Mouse (Mus musculus): ENCODE measurements around the gene Col23a1. TPM values are rescaled to one million over a fixed set of nuclear protein-coding genes. Genes with fewer than 3 reads are reported as not detected.
"Not testable (repeated sequence)": the region's sequence is repeated elsewhere in the genome, so short reads cannot be mapped to it uniquely, and the experiment has no call there.

Col23a1 gene
- polyA plus RNA-seq, 1 experiment from 2014 or later: 8.8 TPM

GRCm38 (mm10) chr11:51351151-51351550 lies 61.4 kb downstream of the Col23a1 start:
- Histone ChIP-seq H3K27me3 (no peaks in the 10 kb centered on the region), H3K4me3 (no peak overlapping the region)
- 75% methylated on average over 9 of the region's 9 CpGs for WGBS

GRCm38 (mm10) chr11:51351841-51352240 lies 62.1 kb downstream of the Col23a1 start:
- no peaks in the 10 kb centered on the region for H3K9me3 ChIP-seq
- H3K36me3 ChIP-seq: no peaks in the 10 kb centered on the region
- ATAC-seq (ENCODE audit: low FRiP score, low read depth): no peak
- H3K9ac ChIP-seq: no peak overlapping the region
- no peak overlapping the region for H3K4me3 ChIP-seq
- H3K4me1 ChIP-seq (replicated peaks): no peaks in the 10 kb centered on the region
- WGBS: 69% methylated on average over 5 of the region's 5 CpGs
- no peak overlapping the region for H3K4me2 ChIP-seq
- H3K27me3 ChIP-seq: no peaks in the 10 kb centered on the region
- H3K27ac ChIP-seq (replicated peaks): no peak overlapping the region

More at GRCm38 (mm10) chr11:51351151-51351550, 61.4 kb downstream of the Col23a1 start:
- Histone ChIP-seq H3K9me3 (no peaks in the 10 kb centered on the region), H3K27ac (replicated peaks) (no peak overlapping the region), H3K4me1 (replicated peaks) (0 out of 2 replicates have a peak, but pooled peaks cover under 1% of the 10 kb centered on the region), H3K4me2 (no peak overlapping the region), H3K9ac (no peak overlapping the region), H3K36me3 (no peaks in the 10 kb centered on the region)
- no peak for ATAC-seq (ENCODE audit: low FRiP score, low read depth)

GRCm38 (mm10) chr11:51353746-51354145 lies 64.0 kb downstream of the Col23a1 start:
- no peaks in the 10 kb centered on the region for H3K4me1 ChIP-seq (replicated peaks)
- no peaks in the 10 kb centered on the region for H3K27me3 ChIP-seq
- no peaks in the 10 kb centered on the region for H3K36me3 ChIP-seq
- H3K4me2 ChIP-seq: no peak overlapping the region
- no peak for ATAC-seq (ENCODE audit: low FRiP score, low read depth)
- no peaks in the 10 kb centered on the region for H3K9me3 ChIP-seq
- no peak overlapping the region for H3K4me3 ChIP-seq
- H3K27ac ChIP-seq (replicated peaks): no peak overlapping the region
- 83% methylated on average over 5 of the region's 5 CpGs for WGBS
- H3K9ac ChIP-seq: no peak overlapping the region

- not testable (repeated sequence) for H3K4me2 ChIP-seq; H3K4me1 ChIP-seq (replicated peaks); H3K9me3 ChIP-seq; H3K27me3 ChIP-seq; H3K4me3 ChIP-seq; H3K9ac ChIP-seq; H3K36me3 ChIP-seq; H3K27ac ChIP-seq (replicated peaks); ATAC-seq (ENCODE audit: low FRiP score, low read depth)
- 94% methylated on average over 9 of the region's 9 CpGs for WGBS
Observed at GRCm38 (mm10) chr11:51358981-51359380, 69.3 kb downstream of the Col23a1 start.

- H3K4me1 ChIP-seq (replicated peaks): peaks cover 7% of the 10 kb centered on the region; the same call in 1 of the 2 replicates
- H3K27ac ChIP-seq (replicated peaks): no peak overlapping the region
- no peak for ATAC-seq (ENCODE audit: low FRiP score, low read depth)
- H3K27me3 ChIP-seq: no peaks in the 10 kb centered on the region
- no peak overlapping the region for H3K4me2 ChIP-seq
- H3K9me3 ChIP-seq: no peaks in the 10 kb centered on the region
- H3K36me3 ChIP-seq: no peaks in the 10 kb centered on the region
- 90% methylated on average over 5 of the region's 5 CpGs for WGBS
- H3K4me3 ChIP-seq: no peak overlapping the region
- H3K9ac ChIP-seq: no peak overlapping the region
Observed at GRCm38 (mm10) chr11:51364353-51364752, 74.6 kb downstream of the Col23a1 start.

GRCm38 (mm10) chr11:51367334-51367733 lies 77.6 kb downstream of the Col23a1 start:
- Histone ChIP-seq H3K36me3 (no peaks in the 10 kb centered on the region), H3K4me3 (no peak overlapping the region), H3K27ac (replicated peaks) (no peak overlapping the region), H3K4me2 (no peak overlapping the region), H3K9ac (no peak overlapping the region), H3K27me3 (no peaks in the 10 kb centered on the region), H3K9me3 (no peaks in the 10 kb centered on the region), H3K4me1 (replicated peaks) (peaks cover 11% of the 10 kb centered on the region)
- no peak for ATAC-seq (ENCODE audit: low FRiP score, low read depth)
- WGBS: 91% methylated on average over 5 of the region's 5 CpGs

- 76% methylated on average over 4 of the region's 4 CpGs for WGBS
- Histone ChIP-seq H3K27me3 (no peaks in the 10 kb centered on the region), H3K4me2 (no peak overlapping the region), H3K9me3 (no peaks in the 10 kb centered on the region), H3K4me1 (replicated peaks) (peaks cover 11% of the 10 kb centered on the region), H3K36me3 (no peaks in the 10 kb centered on the region), H3K4me3 (no peak overlapping the region), H3K27ac (replicated peaks) (no peak overlapping the region), H3K9ac (no peak overlapping the region)
- 0 out of 2 replicates have a peak, but pooled peaks have one; percentile 30 for ATAC-seq (ENCODE audit: low FRiP score, low read depth)
Observed at GRCm38 (mm10) chr11:51370273-51370672, 80.6 kb downstream of the Col23a1 start.

GRCm38 (mm10) chr11:51371321-51371720 lies 81.6 kb downstream of the Col23a1 start:
- Histone ChIP-seq H3K9ac (no peak overlapping the region), H3K4me1 (replicated peaks) (peaks cover 11% of the 10 kb centered on the region), H3K4me3 (no peak overlapping the region), H3K36me3 (no peaks in the 10 kb centered on the region), H3K4me2 (no peak overlapping the region), H3K27me3 (no peaks in the 10 kb centered on the region), H3K27ac (replicated peaks) (no peak overlapping the region), H3K9me3 (no peaks in the 10 kb centered on the region)
- no peak for ATAC-seq (ENCODE audit: low FRiP score, low read depth)
- WGBS: 75% methylated on average over 4 of the region's 4 CpGs

GRCm38 (mm10) chr11:51371926-51372325 lies 82.2 kb downstream of the Col23a1 start:
- no peak overlapping the region for H3K4me2 ChIP-seq
- 64% methylated on average over 1 of the region's 1 CpGs for WGBS
- H3K4me3 ChIP-seq: no peak overlapping the region

GRCm38 (mm10) chr11:51377199-51377598 lies 87.5 kb downstream of the Col23a1 start:
- WGBS: 63% methylated on average over 5 of the region's 5 CpGs
- H3K27ac ChIP-seq (replicated peaks): no peak overlapping the region

More at GRCm38 (mm10) chr11:51371926-51372325, 82.2 kb downstream of the Col23a1 start:
- H3K27ac ChIP-seq (replicated peaks): no peak overlapping the region
- no peak overlapping the region for H3K9ac ChIP-seq
- peaks cover 11% of the 10 kb centered on the region for H3K4me1 ChIP-seq (replicated peaks)
- H3K36me3 ChIP-seq: no peaks in the 10 kb centered on the region
- no peak for ATAC-seq (ENCODE audit: low FRiP score, low read depth)
- H3K27me3 ChIP-seq: no peaks in the 10 kb centered on the region
- no peaks in the 10 kb centered on the region for H3K9me3 ChIP-seq

GRCm38 (mm10) chr11:51388892-51389340 lies 99.2 kb downstream of the Col23a1 start:
- no peak overlapping the region for H3K4me2 ChIP-seq
- H3K9ac ChIP-seq: no peak overlapping the region
- WGBS: 36% methylated on average over 8 of the region's 8 CpGs
- H3K4me1 ChIP-seq (replicated peaks): peaks cover 21% of the 10 kb centered on the region
- H3K27ac ChIP-seq (replicated peaks): no peak overlapping the region
- no peak overlapping the region for H3K4me3 ChIP-seq
- no peaks in the 10 kb centered on the region for H3K27me3 ChIP-seq
- H3K36me3 ChIP-seq: no peaks in the 10 kb centered on the region
- ATAC-seq (ENCODE audit: low FRiP score, low read depth): no peak
- no peaks in the 10 kb centered on the region for H3K9me3 ChIP-seq

More at GRCm38 (mm10) chr11:51377199-51377598, 87.5 kb downstream of the Col23a1 start:
- no peak for ATAC-seq (ENCODE audit: low FRiP score, low read depth)
- H3K4me2 ChIP-seq: no peak overlapping the region
- H3K9me3 ChIP-seq: no peaks in the 10 kb centered on the region
- H3K4me1 ChIP-seq (replicated peaks): no peaks in the 10 kb centered on the region
- H3K27me3 ChIP-seq: no peaks in the 10 kb centered on the region
- H3K36me3 ChIP-seq: no peaks in the 10 kb centered on the region
- H3K9ac ChIP-seq: no peak overlapping the region
- H3K4me3 ChIP-seq: no peak overlapping the region

- Histone ChIP-seq H3K4me3 (no peak overlapping the region), H3K36me3 (no peaks in the 10 kb centered on the region), H3K27ac (replicated peaks) (no peak overlapping the region), H3K9me3 (no peaks in the 10 kb centered on the region), H3K4me2 (no peak overlapping the region), H3K9ac (no peak overlapping the region), H3K4me1 (replicated peaks) (peaks cover 21% of the 10 kb centered on the region), H3K27me3 (no peaks in the 10 kb centered on the region)
- WGBS: 42% methylated on average over 10 of the region's 10 CpGs
- ATAC-seq (ENCODE audit: low FRiP score, low read depth): no peak
Observed at GRCm38 (mm10) chr11:51389763-51390162, 100.0 kb downstream of the Col23a1 start.

GRCm38 (mm10) chr11:51390521-51390920 lies 100.8 kb downstream of the Col23a1 start:
- no peaks in the 10 kb centered on the region for H3K36me3 ChIP-seq
- H3K4me2 ChIP-seq: no peak overlapping the region
- H3K9ac ChIP-seq: no peak overlapping the region
- no peak overlapping the region for H3K4me3 ChIP-seq
- ATAC-seq (ENCODE audit: low FRiP score, low read depth): no peak
- H3K9me3 ChIP-seq: no peaks in the 10 kb centered on the region
- no peaks in the 10 kb centered on the region for H3K27me3 ChIP-seq
- H3K4me1 ChIP-seq (replicated peaks): peaks cover 21% of the 10 kb centered on the region
- no peak overlapping the region for H3K27ac ChIP-seq (replicated peaks)
- 54% methylated on average over 3 of the region's 3 CpGs for WGBS

All from hindbrain, embryonic 15.5 days (tissue).